20 mouse cellular contexts compared by ENCODE assay signal in the genomic region with DNA sequence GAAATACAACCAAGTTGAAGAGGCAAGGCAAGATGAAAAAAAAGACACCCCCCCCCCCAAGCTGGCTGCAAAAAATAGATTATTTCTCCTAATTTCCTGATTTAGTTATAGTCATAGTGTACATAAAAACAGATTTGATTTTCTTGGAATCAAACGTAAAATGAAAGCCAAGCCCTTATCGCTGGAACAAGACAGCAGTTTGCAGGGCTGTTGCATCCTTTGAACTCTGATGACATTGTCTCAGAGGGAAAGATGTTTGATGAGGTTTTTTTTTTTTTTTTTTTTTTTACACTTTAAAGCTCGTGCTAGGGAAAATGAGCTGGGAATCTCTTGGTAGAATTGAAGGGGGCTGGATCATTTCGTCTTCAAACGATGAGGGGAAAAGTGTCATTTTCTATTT. TPM values are rescaled to one million over a fixed set of nuclear protein-coding genes. Genes with fewer than 3 reads are reported as not detected.
A peak's percentile ranks its signal among the peaks of the same experiment; 100 is the strongest.
DNase-seq lines count a peak whose midpoint lies in the region; ATAC-seq and TF ChIP-seq lines count a peak whose summit lies in the region.
"Had no signal": no experiment of that assay in that cellular context is flagged by ENCODE, and none has a peak within 500 bp of the region (broad histone marks: within the 10 kb centered on the region; RNA-seq: fewer than 3 reads in every experiment).

No protein-coding gene starts in this region.

- H3K4me2 ChIP-seq in heart, embryonic 16.5 days (ENCODE audit: low read depth, low read length): peak overlapping the region; percentile 36; the same call in 1 of the 2 replicates
- H3K4me2 ChIP-seq in liver, embryonic 14.5 days (ENCODE audit: low read depth): peak overlapping the region; percentile 55
- no peak overlapping the region for H3K4me2 ChIP-seq in midbrain, embryonic 16.5 days (ENCODE audit: low read length)
- H3K4me2 ChIP-seq: forebrain, embryonic 15.5 days; heart, embryonic 11.5 days; heart, embryonic 15.5 days; hindbrain, embryonic 15.5 days had no signal

- no peak for TF ChIP-seq EP300 in liver, embryonic 14.5 days (IDR thresholded peaks at IDR 0.05; ENCODE audit: low read depth)

- no peaks in the 10 kb centered on the region for H3K36me3 ChIP-seq in heart, embryonic 16.5 days (ENCODE audit: control insufficient read depth, insufficient read depth)
- H3K36me3 ChIP-seq in spleen, adult 2 months (ENCODE audit: control insufficient read depth, insufficient read depth, low read length): no peaks in the 10 kb centered on the region
- no peaks in the 10 kb centered on the region for H3K36me3 ChIP-seq in liver, embryonic 14.5 days (replicated peaks; ENCODE audit: control insufficient read depth, insufficient read depth, low read depth)
- no peaks in the 10 kb centered on the region for H3K36me3 ChIP-seq in small intestine, adult 2 months (ENCODE audit: control insufficient read depth, insufficient read depth, low read length)
- no peaks in the 10 kb centered on the region for H3K36me3 ChIP-seq in midbrain, embryonic 16.5 days (ENCODE audit: control insufficient read depth, insufficient read depth, low read length)
- H3K36me3 ChIP-seq: forebrain, embryonic 15.5 days; heart, embryonic 15.5 days; hindbrain, embryonic 15.5 days had no signal

- 66% methylated on average over 5 of the region's 5 CpGs for WGBS in heart, embryonic 16.5 days
- 33% methylated on average over 5 of the region's 5 CpGs for WGBS in spleen, adult 2 months
- WGBS in liver, embryonic 14.5 days (ENCODE audit: insufficient replicate concordance): 46% methylated on average over 5 of the region's 5 CpGs
- WGBS in small intestine, adult 2 months: 60% methylated on average over 5 of the region's 5 CpGs
- 70% methylated on average over 5 of the region's 5 CpGs for WGBS in midbrain, embryonic 16.5 days

- DNase-seq in heart, adult 8-10 months (ENCODE audit: low spot score): no peak
- DNase-seq in spleen, adult 2 months (ENCODE audit: low read depth in 1 of 2, low spot score in 2 of 2): no peak
- no peak for DNase-seq in spleen, postnatal 4 days (ENCODE audit: low spot score in 2 of 2)
- no peak for DNase-seq in liver, embryonic 14.5 days (ENCODE audit: low read depth in 3 of 3, low spot score in 3 of 3)
- DNase-seq in left cerebral cortex, adult 2 months (ENCODE audit: extremely low spot score in 1 of 2, low spot score in 2 of 2): no peak
- DNase-seq: adrenal gland, postnatal 14 days; cerebellum, adult 18-20 months; cerebellum, adult 9-11 months; cerebellum, postnatal 36 days; gastrocnemius, postnatal 36 days; heart, postnatal 36 days had no signal

- H3K4me1 ChIP-seq in heart, embryonic 16.5 days (ENCODE audit: control insufficient read depth, insufficient read depth, low read length): no peaks in the 10 kb centered on the region
- H3K4me1 ChIP-seq in spleen, adult 2 months (ENCODE audit: control insufficient read depth, insufficient read depth, insufficient read length): peaks cover 2% of the 10 kb centered on the region
- no peaks in the 10 kb centered on the region; a peak in 1 of 4 replicates for H3K4me1 ChIP-seq in liver, embryonic 14.5 days (replicated peaks; ENCODE audit: control insufficient read depth in 2 of 2, insufficient read depth in 2 of 2, low read length in 1 of 2)
- H3K4me1 ChIP-seq in small intestine, adult 2 months (ENCODE audit: control insufficient read depth, insufficient read depth, insufficient read length, low read length): no peaks in the 10 kb centered on the region
- H3K4me1 ChIP-seq in midbrain, embryonic 16.5 days (ENCODE audit: control insufficient read depth, insufficient read depth, low read length): no peaks in the 10 kb centered on the region

- no peak for TF ChIP-seq POLR2A in spleen, adult 2 months (IDR thresholded peaks at IDR 0.05; ENCODE audit: low read depth, low read length)
- no peak for TF ChIP-seq POLR2A in small intestine, adult 2 months (IDR thresholded peaks at IDR 0.05; ENCODE audit: low read depth, low read length)

- no peak overlapping the region for H3K9ac ChIP-seq in heart, embryonic 16.5 days (ENCODE audit: low read length)
- no peak overlapping the region for H3K9ac ChIP-seq in liver, embryonic 14.5 days (replicated peaks)
- H3K9ac ChIP-seq in midbrain, embryonic 16.5 days (ENCODE audit: low read depth, low read length): no peak overlapping the region
- H3K9ac ChIP-seq: forebrain, embryonic 15.5 days; heart, embryonic 15.5 days; hindbrain, embryonic 15.5 days had no signal

- H3K9me3 ChIP-seq in heart, embryonic 16.5 days (replicated peaks; ENCODE audit: control insufficient read depth, low read length): no peaks in the 10 kb centered on the region
- no peaks in the 10 kb centered on the region for H3K9me3 ChIP-seq in liver, embryonic 14.5 days (ENCODE audit: control insufficient read depth, low read length)
- H3K9me3 ChIP-seq in midbrain, embryonic 16.5 days (replicated peaks; ENCODE audit: control insufficient read depth, low read length, poor library complexity, severe bottlenecking): no peaks in the 10 kb centered on the region
- H3K9me3 ChIP-seq: forebrain, embryonic 15.5 days; heart, embryonic 15.5 days; hindbrain, embryonic 15.5 days had no signal

- intact Hi-C loops in left cerebral cortex, adult 2 months (cut with DNase I): no loop called here

- H3K4me3 ChIP-seq in heart, embryonic 16.5 days (ENCODE audit: low read length): no peak overlapping the region
- no peak overlapping the region for H3K4me3 ChIP-seq in spleen, adult 2 months (ENCODE audit: extremely low read depth, insufficient read depth, insufficient read length)
- no peak overlapping the region for H3K4me3 ChIP-seq in liver, embryonic 14.5 days (ENCODE audit: insufficient read depth in 1 of 2, low read depth in 2 of 2, low read length in 2 of 2)
- no peak overlapping the region for H3K4me3 ChIP-seq in small intestine, adult 2 months (ENCODE audit: low read depth, low read length)
- H3K4me3 ChIP-seq in left cerebral cortex, adult 2 months: no peak overlapping the region
- no peak overlapping the region for H3K4me3 ChIP-seq in midbrain, embryonic 16.5 days (ENCODE audit: low read depth, low read length)
- H3K4me3 ChIP-seq: erythroblast, embryonic 14.5 days; forebrain, embryonic 15.5 days; heart, embryonic 15.5 days; hindbrain, embryonic 15.5 days had no signal

- no peak for ATAC-seq in heart, embryonic 16.5 days (replicated peaks; ENCODE audit: extremely low read depth, insufficient read depth, low FRiP score)
- ATAC-seq in liver, embryonic 14.5 days (ENCODE audit: insufficient read depth): no peak
- no peak for ATAC-seq in midbrain, embryonic 16.5 days
- ATAC-seq: forebrain, embryonic 15.5 days; Patski had no signal

- no peak for TF ChIP-seq CTCF in spleen, adult 2 months (IDR thresholded peaks at IDR 0.05; ENCODE audit: extremely low read depth, insufficient read depth, insufficient read length, insufficient replicate concordance)
- no peak for TF ChIP-seq CTCF in liver, embryonic 14.5 days (IDR thresholded peaks at IDR 0.05; ENCODE audit: low read depth)
- TF ChIP-seq CTCF in small intestine, adult 2 months (IDR thresholded peaks at IDR 0.05; ENCODE audit: extremely low read depth, insufficient read length, insufficient replicate concordance, low read depth, low read length): no peak
- TF ChIP-seq CTCF in left cerebral cortex, adult 2 months (IDR thresholded peaks at IDR 0.05): no peak

- no peaks in the 10 kb centered on the region for H3K27me3 ChIP-seq in heart, embryonic 16.5 days (ENCODE audit: control insufficient read depth, insufficient read depth, low read length)
- no peaks in the 10 kb centered on the region for H3K27me3 ChIP-seq in spleen, adult 2 months (ENCODE audit: control insufficient read depth, insufficient read depth, low read length)
- no peaks in the 10 kb centered on the region for H3K27me3 ChIP-seq in liver, embryonic 14.5 days (ENCODE audit: control insufficient read depth, insufficient read depth, low read length)
- no peaks in the 10 kb centered on the region; the same call in 1 of the 2 replicates for H3K27me3 ChIP-seq in small intestine, adult 2 months (ENCODE audit: control insufficient read depth, insufficient read depth, low read length)
- no peaks in the 10 kb centered on the region for H3K27me3 ChIP-seq in midbrain, embryonic 16.5 days (ENCODE audit: control insufficient read depth, insufficient read depth, low read depth, low read length)
- H3K27me3 ChIP-seq: forebrain, embryonic 15.5 days; heart, embryonic 15.5 days; hindbrain, embryonic 15.5 days had no signal

- H3K27ac ChIP-seq in heart, embryonic 16.5 days (ENCODE audit: low read length): no peak overlapping the region
- H3K27ac ChIP-seq in spleen, adult 2 months (ENCODE audit: insufficient read depth, low read length): peak overlapping the region; percentile 87; the same call in 1 of the 2 replicates
- H3K27ac ChIP-seq in liver, embryonic 14.5 days: no peak overlapping the region
- H3K27ac ChIP-seq in small intestine, adult 2 months (ENCODE audit: insufficient read depth, low read depth, low read length): 0 out of 2 replicates have a peak overlapping the region, but pooled peaks have one; percentile 28
- no peak overlapping the region for H3K27ac ChIP-seq in left cerebral cortex, adult 2 months
- no peak overlapping the region for H3K27ac ChIP-seq in midbrain, embryonic 16.5 days (ENCODE audit: low read length)
- H3K27ac ChIP-seq: forebrain, embryonic 15.5 days; heart, embryonic 15.5 days; hindbrain, embryonic 15.5 days had no signal

RNA-seq across cellular contexts. Expression of a gene that starts 21.4 kb away (rescaled TPM):
- polyA plus RNA-seq in heart, embryonic 16.5 days (2015; fragmentation: Nextera tagmentation; extraction: Ambion mirVana): 2.4 and 7.2 TPM in 2 replicates
- total RNA-seq in heart, adult 8-10 months (2022): 1 to 10 TPM in 2 of 4 experiments, under 1 TPM in 2; 0.41 to 1.1 (median 0.89) TPM
- polyA plus RNA-seq in spleen, adult 2 months (2012; rRNA removed): 4.2 and 4.8 TPM in 2 replicates
- polyA plus RNA-seq in liver, embryonic 14.5 days (2012; rRNA removed): 1.4 and 2.5 TPM in 2 replicates
- 4.3 and 5.6 TPM in 2 replicates for polyA plus RNA-seq in liver, embryonic 14.5 days (2014; fragmentation: Nextera tagmentation; extraction: Ambion mirVana)
- polyA plus RNA-seq in small intestine, adult 2 months (2012; rRNA removed): 0.18 and 0.20 TPM in 2 replicates
- total RNA-seq in left cerebral cortex, adult 2 months (2021): 10 to 100 TPM in 1 of 2 experiments, 1 to 10 TPM in 1; 9.7 to 12.8 TPM
- polyA plus RNA-seq in midbrain, embryonic 16.5 days (2015; fragmentation: Nextera tagmentation; extraction: Ambion mirVana): 0.77 and 1.1 TPM in 2 replicates
- polyA plus RNA-seq: Patski had no signal

Comparison
In these comparisons a context has a peak if more than half of its experiments do, and no peak if none do; other contexts are left out.
1. H3K27ac ChIP-seq: peak in spleen, adult 2 months (single experiment) and small intestine, adult 2 months (single experiment); none in heart, embryonic 16.5 days (single experiment), liver, embryonic 14.5 days (single experiment), left cerebral cortex, adult 2 months (single experiment) and midbrain, embryonic 16.5 days (single experiment).